Mouse (Mus musculus) inflammation-experienced regulatory T-cells, adult 6 months (primary cell): Measurements from ENCODE around the gene Zbtb8b. TPM values are rescaled to one million over a fixed set of nuclear protein-coding genes. Genes with fewer than 3 reads are reported as not detected.
"Not testable (repeated sequence)": the region's sequence is repeated elsewhere in the genome, so short reads cannot be mapped to it uniquely, and the experiment has no call there.

Source experiments
- ATAC-seq: one replicate; pipeline ENCODE4 v1.8.0; 2017
- polyA plus RNA-seq, 3 experiments: library from polyadenylated mRNA; unstranded; fragments of 100-300 nt; shearing (Covaris generic); gene quantifications; one replicate each; pipeline ENCODE4 v1.2.1; 2017

The Zbtb8b gene
- polyA plus RNA-seq, 3 experiments from 2014 or later: not detected

DNA sequence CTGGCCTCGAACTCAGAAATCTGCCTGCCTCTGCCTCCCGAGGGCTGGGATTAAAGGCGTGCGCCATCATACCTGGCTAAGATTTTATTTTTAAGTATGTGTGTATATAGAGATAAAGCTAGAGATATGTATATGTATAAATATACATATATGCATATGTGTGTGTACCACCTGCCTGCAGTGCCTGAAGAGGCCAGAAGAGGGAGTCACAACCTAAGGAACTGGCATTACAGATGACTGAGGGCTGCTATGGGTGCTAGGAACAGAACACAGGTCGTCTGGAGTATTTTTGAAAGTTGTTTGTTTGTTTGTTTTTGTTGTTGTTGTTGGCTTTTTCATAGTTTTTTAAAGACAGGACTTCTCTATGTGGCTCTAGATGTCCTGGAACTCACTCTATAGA, 24.8 kb downstream of the Zbtb8b start:
- no peak for ATAC-seq

DNA sequence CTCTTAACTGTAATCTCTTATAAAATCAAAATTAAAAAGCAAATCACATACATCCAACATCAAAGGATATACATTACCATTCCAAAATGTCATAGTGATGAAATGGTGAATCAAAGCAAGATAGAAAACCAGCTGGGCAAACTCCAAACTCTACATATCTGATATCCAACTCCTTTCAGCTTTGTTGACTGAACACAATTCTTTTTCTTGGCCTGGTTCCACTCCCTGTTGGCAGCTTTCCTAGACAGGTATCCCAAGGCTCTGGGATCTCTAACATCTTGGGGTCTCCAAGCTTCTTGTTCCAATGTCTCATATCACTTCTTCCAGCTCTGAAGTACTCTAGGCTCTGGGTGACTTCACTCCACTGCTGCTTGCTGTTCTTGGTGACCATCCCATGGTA, 29.7 kb downstream of the Zbtb8b start:
- ATAC-seq: no peak

GRCm38 (mm10) chr4:129410532-129410931, 30.1 kb downstream of the Zbtb8b start:
- ATAC-seq: not testable (repeated sequence)

GRCm38 (mm10) chr4:129406447-129406846, 34.2 kb downstream of the Zbtb8b start:
- peak; percentile 70 for ATAC-seq

- ATAC-seq: no peak
These were observed 40.8 kb downstream of the Zbtb8b start for GRCm38 (mm10) chr4:129399813-129400212.

- ATAC-seq: no peak
These were observed 43.7 kb downstream of the Zbtb8b start for GRCm38 (mm10) chr4:129396960-129397359.

GRCm38 (mm10) chr4:129394089-129394870, 46.4 kb downstream of the Zbtb8b start:
- ATAC-seq: no peak

GRCm38 (mm10) chr4:129390936-129391557, 49.6 kb downstream of the Zbtb8b start:
- no peak for ATAC-seq

GRCm38 (mm10) chr4:129390216-129390743, 50.4 kb downstream of the Zbtb8b start:
- no peak for ATAC-seq

- ATAC-seq: no peak
These were observed 52.2 kb downstream of the Zbtb8b start for GRCm38 (mm10) chr4:129388404-129388803.

DNA sequence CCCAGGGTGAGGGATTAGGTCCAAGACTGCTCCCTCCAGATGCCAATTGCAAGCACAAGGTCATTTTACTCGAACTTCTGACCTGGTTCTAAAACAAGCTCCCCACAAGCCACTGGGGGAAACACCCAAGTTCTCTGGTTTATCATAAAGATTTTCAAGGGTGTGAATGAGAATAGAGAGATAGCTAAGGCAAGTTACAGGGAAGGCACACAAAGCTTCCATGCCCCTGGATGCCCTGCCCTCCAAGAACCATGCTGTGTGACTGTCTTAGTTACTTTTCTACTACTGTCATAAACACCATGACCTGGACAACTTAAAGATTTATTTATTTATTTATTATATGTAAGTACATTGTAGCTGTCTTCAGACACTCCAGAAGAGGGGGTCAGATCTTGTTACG, 53.7 kb downstream of the Zbtb8b start:
- no peak for ATAC-seq

GRCm38 (mm10) chr4:129386269-129386946, 54.2 kb downstream of the Zbtb8b start:
- no peak for ATAC-seq

DNA sequence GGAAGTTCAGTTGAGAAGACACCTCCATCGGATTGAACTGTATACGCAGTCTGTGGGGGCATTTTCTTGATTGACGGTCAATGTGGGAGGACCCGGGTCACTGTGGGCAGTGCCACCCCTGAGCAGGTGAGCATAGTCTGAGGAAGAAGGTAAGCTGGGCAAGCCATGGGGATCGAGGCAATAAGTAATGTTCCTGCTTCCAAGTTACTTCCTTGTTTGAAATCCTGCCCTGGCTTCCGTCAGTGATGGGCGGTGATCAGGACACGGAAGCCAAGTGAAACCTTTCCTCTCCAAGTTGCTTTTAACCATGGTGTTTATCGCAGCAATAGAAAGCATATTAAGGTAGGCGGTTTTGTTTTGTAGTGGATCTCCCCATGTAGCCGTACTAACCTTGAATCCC, 55.0 kb downstream of the Zbtb8b start:
- ATAC-seq: no peak

GRCm38 (mm10) chr4:129384440-129384839, 56.2 kb downstream of the Zbtb8b start:
- no peak for ATAC-seq

- no peak for ATAC-seq
These were observed 57.1 kb downstream of the Zbtb8b start for GRCm38 (mm10) chr4:129383586-129383985.

GRCm38 (mm10) chr4:129382488-129382887, 58.2 kb downstream of the Zbtb8b start:
- no peak for ATAC-seq

GRCm38 (mm10) chr4:129382029-129382428, 58.6 kb downstream of the Zbtb8b start:
- ATAC-seq: no peak

DNA sequence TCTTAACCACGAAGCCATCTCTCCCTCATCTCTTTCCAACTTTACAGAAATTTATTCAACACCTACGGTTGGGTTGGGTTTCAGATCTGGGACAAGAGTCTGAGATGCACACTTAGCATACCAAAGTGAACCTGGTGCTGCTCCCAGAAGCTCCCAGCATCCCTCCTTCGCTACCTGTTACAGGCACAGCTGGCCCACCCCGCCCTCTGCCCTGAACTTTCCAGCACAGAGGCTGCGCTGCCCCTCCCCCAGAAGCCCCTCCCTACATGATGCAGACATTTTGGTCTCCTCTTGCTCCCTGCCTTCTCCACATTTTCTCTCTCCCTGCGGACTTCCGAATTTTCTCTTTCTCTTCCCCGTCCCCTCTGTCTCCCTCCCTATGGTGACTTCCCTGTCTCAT, 59.5 kb downstream of the Zbtb8b start:
- no peak for ATAC-seq

- ATAC-seq: no peak
These were observed 60.8 kb downstream of the Zbtb8b start for GRCm38 (mm10) chr4:129379805-129380204.

- peak; percentile 49 for ATAC-seq
These were observed 62.9 kb downstream of the Zbtb8b start, which contains the start of gene Zbtb8a for GRCm38 (mm10) chr4:129377601-129378390. Zbtb8a (minus strand) TSS chr4:129378116.

- peak; percentile 30 for ATAC-seq
These were observed 63.6 kb downstream of the Zbtb8b start for GRCm38 (mm10) chr4:129376961-129377545.

GRCm38 (mm10) chr4:129375821-129376220, 64.8 kb downstream of the Zbtb8b start:
- ATAC-seq: no peak
